Mouse (Mus musculus) brain, embryonic 14.5 days (tissue): ENCODE measurements at regions not wholly inside any gene's neighbourhood (a gene's known extent, or its start where the extent isn't known, plus 50 kb on each side); places are given as distances from the start of the nearest gene placed in this dataset.

Source experiments
- CTCF ChIP-seq: fragments of 200-500 bp; IDR thresholded peaks from 2 replicates; pipeline ENCODE4 v1.5.1; 2012; ENCODE audit warnings: inconsistent platforms, mild to moderate bottlenecking, moderate library complexity, borderline replicate concordance; ENCODE audit not compliant: insufficient read depth, insufficient read length; ENCODE audit errors: extremely low read depth
- POLR2A ChIP-seq: fragments of 200-500 bp; IDR thresholded peaks from 2 replicates; pipeline ENCODE4 v1.6.1; 2012; ENCODE audit warnings: mild to moderate bottlenecking, inconsistent platforms, borderline replicate concordance; ENCODE audit not compliant: poor library complexity, insufficient read depth, insufficient read length, severe bottlenecking; ENCODE audit errors: extremely low read depth

DNA sequence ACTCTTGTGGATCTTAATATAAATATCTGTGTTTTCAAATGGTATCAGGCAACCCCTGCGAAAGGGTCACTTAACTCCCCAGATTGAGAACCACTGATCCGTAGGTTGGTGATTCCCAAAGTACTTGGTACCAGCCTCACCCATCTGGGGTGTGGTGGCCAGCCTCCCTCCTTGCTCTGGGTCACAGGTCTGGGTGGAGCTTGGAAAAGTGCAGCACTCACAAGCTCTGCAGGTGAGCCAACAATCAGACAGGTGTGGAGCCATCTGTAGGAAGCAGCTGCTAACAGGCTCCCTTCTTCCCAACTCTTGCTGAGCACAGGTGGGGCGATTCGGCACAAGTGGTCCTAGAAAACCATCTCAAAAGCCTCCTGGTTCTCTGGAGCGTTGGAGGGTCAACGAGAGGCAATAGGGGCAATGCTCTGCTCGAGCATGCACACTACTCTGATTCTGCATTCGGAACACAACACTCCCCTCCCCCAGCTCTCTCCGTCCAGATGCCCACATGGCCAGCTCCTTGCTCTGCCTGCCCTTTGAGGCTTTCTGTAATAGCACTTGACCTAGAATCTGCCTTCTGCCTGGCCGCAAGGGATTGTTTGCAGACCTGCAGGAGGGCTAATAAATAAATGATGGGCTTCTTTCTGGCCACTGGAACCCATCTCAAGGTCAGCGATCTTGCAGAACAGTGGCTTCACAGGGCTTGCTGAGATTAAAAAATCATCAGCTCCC lies 58.2 kb upstream of the Glce start:
- no peak for TF ChIP-seq CTCF
- no peak for TF ChIP-seq POLR2A
